Mouse (Mus musculus): Measurements from ENCODE around the gene Arpp19. TPM values are rescaled to one million over a fixed set of nuclear protein-coding genes. Genes with fewer than 3 reads are reported as not detected.

The Arpp19 gene
- polyA plus RNA-seq (2014; fragmentation: Illumina TruSeq; extraction: RNeasy Lipid Tissue Mini Kit (QIAGEN cat#74804)) = 311 TPM

DNA sequence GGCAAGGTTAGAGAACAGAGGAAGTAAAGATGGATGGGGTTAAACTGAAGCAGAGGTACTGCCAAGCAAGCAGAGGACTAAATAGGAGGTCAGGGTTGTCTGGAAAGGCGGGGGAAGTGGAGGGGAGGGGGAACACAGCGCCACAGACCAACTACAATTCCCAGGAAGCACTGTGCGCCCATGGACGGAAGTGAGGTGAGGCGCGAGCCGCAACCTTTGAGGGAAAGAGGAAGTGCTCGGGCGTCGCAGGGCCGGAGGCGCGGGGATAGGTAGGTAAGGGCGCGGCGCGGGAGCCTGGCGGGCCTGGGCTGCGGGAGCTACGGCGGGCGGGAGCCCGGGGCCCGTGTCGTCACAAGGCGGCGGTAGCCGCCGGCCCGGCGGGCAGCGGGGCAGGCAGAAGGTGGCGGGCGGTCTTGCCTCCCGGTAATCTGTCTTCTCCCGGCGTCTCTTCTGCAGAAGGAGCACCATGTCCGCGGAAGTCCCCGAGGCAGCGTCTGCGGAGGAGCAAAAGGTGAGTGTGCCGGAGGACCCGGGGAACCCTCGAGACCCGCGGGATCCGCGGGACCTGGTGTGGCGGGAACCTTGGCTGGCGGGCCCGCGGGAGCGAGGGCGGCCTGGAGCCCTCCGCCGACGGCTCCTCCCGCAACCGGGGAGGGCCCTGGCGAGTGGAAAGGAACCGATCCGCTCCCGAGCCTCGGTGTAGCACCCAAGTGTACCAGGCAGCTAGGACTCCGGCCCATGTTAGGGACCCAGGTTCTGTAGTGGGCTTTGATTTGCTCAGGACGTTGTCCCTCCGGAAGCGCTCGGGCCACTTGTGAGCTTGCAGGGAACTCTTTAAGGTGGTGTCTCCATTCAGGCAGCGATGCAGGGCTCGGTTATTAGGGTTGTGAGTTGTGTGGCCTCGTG, at the start of gene Arpp19:
Arpp19 (plus strand) TSS at position 164 of the 906 bp plus-strand sequence.

DNA sequence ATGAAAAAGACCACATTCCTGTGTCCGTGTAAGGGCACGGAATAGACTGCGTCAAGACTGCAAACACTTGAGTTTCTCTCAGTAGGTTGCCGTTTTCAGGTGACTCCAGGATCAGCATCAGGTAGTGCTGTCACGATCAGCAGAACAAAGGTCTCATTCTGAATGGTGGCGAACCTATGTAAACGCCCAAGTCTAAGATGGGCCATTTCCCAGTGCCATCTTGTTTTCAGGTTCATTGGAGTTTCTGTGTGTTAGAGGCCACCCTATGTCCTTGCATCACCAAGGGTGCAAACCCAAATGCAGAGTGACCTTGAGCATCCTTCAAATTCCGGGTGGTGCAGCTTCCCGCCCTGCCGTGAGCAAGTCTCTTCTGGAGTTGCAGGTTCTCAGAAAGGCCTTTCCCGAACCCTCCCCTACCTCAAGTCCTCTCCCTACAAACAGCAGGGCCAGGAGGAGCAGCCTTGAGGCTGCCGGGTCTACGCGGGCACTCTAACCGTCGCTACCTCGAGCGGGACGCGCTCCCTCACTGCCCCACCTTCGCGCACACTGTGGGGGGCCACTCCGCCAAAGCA, 33.1 kb downstream of the Arpp19 start, which contains the start of gene Myo5a:
Myo5a (plus strand) TSS at position 559 of the 572 bp plus-strand sequence.

Other genes with a start within 250 kb of the Arpp19 start
- gene Onecut1, start 175.7 kb upstream of the Arpp19 start, polyA plus RNA-seq (2014; fragmentation: Illumina TruSeq; extraction: RNeasy Lipid Tissue Mini Kit (QIAGEN cat#74804)) = not detected
- gene Fam214a, start 84.7 kb upstream of the Arpp19 start, polyA plus RNA-seq (2014; fragmentation: Illumina TruSeq; extraction: RNeasy Lipid Tissue Mini Kit (QIAGEN cat#74804)) = 43.9 TPM
- 70.2 TPM for gene Myo5a, start 33.4 kb downstream of the Arpp19 start, polyA plus RNA-seq (2014; fragmentation: Illumina TruSeq; extraction: RNeasy Lipid Tissue Mini Kit (QIAGEN cat#74804))
- gene Myo5c, start 194.4 kb downstream of the Arpp19 start, polyA plus RNA-seq (2014; fragmentation: Illumina TruSeq; extraction: RNeasy Lipid Tissue Mini Kit (QIAGEN cat#74804)) = 7.1 TPM